Mouse (Mus musculus): Measurements from ENCODE around the gene Slc44a5.

Slc44a5 gene

GRCm38 (mm10) chr3:154298490-154298889 is 325.3 kb downstream of the Slc44a5 start:
- DNase-seq (ENCODE audit: low spot score in 2 of 2): no peak

DNA sequence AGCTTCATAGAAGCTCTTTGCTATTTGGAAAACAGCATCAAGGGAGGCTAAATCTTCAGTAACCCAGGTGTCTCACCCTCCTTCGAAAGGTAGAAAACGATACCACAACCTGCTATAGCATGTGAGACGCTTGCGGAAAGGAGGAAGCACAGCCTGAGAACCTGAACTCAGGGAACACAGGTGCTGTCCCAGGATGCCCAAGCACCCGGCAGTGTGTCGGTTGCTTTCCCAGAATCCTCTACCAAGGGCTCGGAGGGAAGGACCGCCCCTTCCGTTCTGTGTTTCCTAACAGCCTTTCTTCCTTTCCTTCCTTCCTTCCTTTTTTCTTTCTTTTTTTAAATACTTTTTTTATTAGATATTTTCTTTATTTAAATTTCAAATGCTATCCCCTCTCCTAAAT is 326.8 kb downstream of the Slc44a5 start:
- DNase-seq (ENCODE audit: low spot score in 2 of 2): no peak

DNA sequence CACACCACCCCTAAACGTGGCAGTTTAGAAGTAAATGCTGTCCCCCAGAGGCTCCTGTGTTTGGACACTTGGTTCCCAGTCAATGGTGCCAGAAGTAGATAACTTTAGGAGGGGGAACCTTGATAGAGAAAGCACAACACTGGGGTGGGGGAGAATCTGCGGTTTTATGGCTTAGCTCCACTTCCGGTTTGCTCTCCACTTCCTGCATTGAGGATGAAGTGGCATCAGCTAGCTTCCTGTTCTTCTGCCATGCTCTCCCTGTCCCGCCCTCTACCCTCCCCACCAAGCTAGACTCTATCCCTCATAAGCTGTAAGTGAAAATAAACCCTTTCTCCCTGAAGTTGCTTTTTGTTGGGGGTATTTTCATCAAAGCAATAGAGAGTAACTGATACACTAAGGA is 327.9 kb downstream of the Slc44a5 start:
- no peak for DNase-seq (ENCODE audit: low spot score in 2 of 2)

DNA sequence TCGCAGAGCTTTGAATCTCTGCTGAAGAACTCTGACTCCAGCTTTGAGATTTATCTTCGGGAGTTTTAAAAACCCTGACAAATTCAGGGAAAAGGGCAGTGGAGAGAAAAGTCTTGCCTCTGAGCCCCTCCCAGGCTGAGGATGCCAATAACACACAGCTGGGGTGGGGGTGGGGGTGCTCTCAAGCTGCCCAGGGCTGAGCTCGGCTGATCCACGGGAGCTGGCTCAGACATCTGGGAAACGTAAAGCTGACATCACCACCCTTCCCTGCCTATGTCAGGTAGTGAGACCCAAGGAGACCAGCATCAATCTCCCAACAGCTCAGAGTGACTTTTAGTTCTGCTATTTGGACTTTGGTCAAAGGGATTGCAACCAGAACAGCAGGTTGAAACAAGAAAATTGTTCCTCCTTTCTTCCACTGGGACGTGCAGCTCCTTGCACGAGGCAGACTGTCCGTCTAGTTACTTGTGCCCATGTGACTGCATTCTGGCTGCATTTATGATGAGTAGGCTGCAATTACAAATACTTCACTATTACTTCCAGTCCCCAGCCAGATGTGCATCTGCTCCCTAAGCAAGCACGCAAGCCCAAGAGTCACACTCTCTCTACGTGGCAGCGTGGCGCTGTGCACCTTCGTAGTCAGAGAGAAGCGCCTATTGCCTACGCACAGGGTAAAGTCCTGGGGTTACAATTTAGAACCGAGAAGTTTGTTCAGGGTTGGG is 332.1 kb downstream of the Slc44a5 start:
- no peak for DNase-seq (ENCODE audit: low spot score in 2 of 2)

- DNase-seq (ENCODE audit: low spot score in 2 of 2): peak in 1 of 2 experiments; percentile 13
Observed at GRCm38 (mm10) chr3:154317651-154318248, 344.5 kb downstream of the Slc44a5 start.
